Mouse (Mus musculus) ovary, postnatal 14 days (tissue): ENCODE data around the gene Mthfr.

ENCODE experiments used
- DNase-seq: peaks from one replicate; pipeline ENCODE4 v3.0.0; 2022; ENCODE audit warnings: low spot score

Gene Mthfr

GRCm38 (mm10) chr4:148065702-148066400 is 27.0 kb downstream of the Mthfr start:
- DNase-seq: no peak

DNA sequence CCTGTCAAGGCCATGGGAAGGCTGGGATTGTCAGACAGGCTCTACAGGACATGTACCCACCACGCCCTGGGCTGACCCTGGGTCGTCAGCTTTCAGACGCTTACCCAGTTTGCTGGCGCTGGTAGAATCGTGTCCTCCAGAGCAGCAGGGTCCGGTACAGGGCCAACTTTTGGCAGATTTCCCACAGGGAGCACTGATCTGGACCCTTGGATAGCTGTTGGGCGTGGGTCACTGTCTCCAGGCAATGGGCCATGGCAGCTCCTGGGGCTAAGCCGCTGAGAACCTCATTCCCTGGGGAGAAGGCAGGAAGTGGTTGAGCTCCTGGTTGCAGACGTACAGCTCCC is 27.5 kb downstream of the Mthfr start:
- DNase-seq: no peak

GRCm38 (mm10) chr4:148067346-148067745 is 28.5 kb downstream of the Mthfr start:
- no peak for DNase-seq

DNA sequence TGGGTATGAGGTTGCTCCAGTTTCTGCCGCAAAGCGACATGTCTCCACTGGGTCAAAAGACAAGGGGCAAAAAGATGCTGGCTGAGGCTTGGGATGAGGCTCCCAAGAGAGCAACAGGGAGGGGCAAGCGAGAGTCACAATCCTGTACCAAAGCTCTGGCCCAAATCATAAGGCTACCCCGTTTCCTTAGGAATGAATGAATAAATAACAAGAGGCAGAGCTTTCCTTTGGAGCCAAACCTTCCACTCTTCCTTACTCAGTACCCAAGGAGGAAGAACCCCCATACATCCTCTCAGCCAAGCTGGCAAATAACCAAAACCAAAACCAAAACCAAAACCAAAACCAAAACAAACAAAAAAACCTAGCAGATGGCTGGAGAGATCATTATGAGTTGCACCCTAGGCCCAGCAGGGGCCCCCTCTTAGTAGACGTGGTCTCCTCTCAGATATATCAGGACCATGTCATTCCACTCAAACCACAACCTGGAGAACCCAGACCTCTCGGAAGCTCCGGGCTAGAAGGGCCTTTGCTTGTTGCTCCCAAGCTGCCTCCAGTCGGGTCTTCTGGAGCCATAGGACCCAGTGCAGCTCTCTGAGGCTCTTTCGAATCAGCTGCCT is 30.8 kb downstream of the Mthfr start:
- no peak for DNase-seq

DNA sequence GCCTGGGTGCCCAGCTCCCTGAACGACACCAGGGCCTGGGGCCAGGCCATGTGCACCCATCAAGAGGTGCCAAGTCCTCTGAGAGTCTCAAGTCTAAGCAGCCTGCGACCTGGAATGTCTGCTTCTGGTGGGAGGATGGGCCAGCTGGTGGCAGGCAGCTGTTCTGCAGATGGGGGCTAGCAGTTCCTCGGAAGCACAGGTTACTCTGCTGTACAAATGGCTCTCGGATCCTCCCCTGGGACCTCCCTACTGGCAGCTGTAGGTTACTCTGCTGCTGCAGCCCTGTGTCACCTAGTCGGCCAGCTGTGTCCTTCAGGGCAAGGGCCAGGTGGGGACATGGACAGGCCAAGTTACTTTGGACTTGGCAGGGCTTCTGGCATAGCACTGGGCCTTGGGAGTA is 32.6 kb downstream of the Mthfr start:
- DNase-seq: no peak

GRCm38 (mm10) chr4:148074521-148075189 is 35.8 kb downstream of the Mthfr start:
- DNase-seq: no peak

DNA sequence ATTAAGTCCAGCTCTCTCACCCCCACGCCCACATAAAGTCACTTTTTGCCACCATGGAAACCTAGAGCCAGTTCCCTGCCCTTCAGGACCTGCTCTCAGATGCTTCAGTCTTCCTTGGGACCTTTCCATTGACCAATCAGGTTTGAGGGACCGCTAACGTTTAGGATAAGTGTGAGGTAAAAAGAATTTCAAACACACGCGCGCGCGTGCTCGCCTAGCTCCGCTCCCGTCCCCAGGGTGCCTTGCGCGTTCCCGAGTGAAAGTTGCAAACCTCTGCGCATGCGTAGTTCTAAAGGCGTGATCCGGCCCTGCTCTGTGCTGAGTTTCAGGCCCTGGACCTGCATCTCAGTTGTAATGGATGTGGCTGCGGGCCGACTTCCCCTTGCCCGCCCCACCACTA is 36.4 kb downstream of the Mthfr start:
- peak; percentile 52 for DNase-seq

DNA sequence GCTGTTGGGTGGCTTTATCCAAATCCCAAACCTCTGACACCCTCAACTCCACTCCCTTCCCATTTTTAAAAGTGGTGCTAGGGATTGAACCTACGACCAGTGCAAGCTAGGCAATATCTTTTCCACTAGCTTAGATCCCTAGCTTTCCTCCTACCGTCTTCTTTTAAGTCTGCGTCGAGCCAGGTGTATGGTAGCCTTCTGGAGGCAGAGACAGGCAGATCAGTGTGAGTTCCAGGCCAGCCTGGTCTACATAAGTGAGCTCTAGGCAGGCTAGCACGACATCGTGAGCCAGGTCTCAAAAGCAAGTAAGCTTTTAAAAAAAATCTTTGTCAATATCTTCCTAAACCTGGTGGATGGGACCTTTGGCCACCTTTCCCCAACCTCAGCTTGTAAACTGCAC is 37.0 kb downstream of the Mthfr start:
- DNase-seq: no peak

DNA sequence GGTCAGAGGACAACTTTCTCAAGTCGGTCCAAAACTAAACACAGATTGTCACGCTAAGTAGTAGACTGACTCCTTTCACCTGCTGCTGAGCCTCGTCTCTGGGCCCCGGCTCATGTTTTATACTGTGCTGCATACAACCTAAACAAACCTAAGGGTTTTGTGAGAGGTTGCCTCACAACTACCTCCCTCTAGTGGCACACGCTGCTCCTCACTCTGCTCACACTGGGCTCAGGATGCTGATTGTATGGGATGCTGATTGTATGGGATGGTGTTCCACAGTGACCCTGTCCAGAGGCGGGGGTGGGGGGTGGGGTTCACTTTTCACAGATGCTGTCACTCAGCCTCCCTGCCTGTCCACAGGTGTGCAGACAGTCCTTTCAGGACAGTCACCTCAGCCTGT is 40.3 kb downstream of the Mthfr start:
- DNase-seq: no peak

GRCm38 (mm10) chr4:148079944-148080596 is 41.2 kb downstream of the Mthfr start:
- DNase-seq: no peak

DNA sequence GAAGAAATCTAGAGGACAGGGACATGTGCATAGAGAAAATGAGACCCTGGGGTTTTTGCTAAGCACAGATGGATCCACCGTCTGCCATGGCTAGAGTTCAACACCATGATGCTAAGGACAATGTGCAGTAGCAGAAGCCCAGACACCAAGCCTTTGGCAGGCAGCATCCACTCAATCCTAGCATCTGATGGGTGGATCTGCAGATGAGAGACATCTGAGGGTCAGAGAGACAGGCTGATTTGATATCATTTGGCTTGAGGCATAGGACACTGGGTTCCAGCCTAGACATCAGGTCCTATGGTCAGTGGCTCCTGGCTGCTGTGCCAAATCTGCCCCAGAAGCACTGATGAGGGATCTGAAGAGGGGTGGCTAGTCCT is 41.7 kb downstream of the Mthfr start:
- DNase-seq: no peak

GRCm38 (mm10) chr4:148081201-148081600 is 42.3 kb downstream of the Mthfr start:
- DNase-seq: no peak

- DNase-seq: no peak
Measured at GRCm38 (mm10) chr4:148082257-148083044, 43.6 kb downstream of the Mthfr start.

- no peak for DNase-seq
Measured at GRCm38 (mm10) chr4:148083176-148083899, 44.5 kb downstream of the Mthfr start.

- no peak for DNase-seq
Measured at GRCm38 (mm10) chr4:148084261-148084714, 45.4 kb downstream of the Mthfr start.

DNA sequence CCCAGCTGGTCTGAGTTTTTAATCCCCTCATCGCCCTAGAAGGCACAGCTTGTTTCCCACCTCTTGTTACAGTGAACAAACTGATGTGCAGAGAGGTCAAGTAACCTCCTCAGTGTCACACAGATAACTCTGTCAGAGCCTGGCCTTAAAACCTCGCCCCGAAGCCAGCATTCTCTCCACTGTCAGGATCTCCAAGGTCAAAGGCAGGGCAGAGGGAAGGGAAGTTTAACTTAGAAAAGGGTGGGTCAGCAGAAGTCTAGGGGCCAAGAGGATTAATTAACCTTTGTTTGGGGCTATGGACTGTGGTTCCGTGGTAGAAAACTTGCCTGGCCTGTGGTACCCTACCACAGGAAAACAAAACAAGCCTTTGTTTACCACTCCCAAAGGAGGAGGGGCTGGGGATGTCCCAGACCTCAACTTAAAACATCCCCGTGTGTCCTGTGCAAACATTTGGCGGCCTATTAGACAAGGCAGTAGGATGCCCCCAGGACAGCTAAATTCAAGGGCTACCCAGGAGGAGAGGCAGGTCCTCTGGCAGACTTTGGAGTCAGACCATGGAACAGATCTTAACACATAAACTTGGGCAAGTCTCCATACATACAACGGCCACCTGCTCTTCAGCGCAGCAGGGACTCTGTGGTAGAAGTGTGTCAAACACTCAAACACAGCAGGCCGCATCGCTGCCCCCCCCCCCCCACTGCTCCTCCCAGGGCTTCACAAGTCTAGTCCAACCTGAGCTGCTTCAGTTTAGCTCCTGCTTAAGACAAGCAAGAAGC is 46.4 kb downstream of the Mthfr start:
- no peak for DNase-seq

- no peak for DNase-seq
Measured at GRCm38 (mm10) chr4:148085907-148086305, 47.0 kb downstream of the Mthfr start.

- DNase-seq: no peak
Measured at GRCm38 (mm10) chr4:148087091-148087906, 48.4 kb downstream of the Mthfr start.

DNA sequence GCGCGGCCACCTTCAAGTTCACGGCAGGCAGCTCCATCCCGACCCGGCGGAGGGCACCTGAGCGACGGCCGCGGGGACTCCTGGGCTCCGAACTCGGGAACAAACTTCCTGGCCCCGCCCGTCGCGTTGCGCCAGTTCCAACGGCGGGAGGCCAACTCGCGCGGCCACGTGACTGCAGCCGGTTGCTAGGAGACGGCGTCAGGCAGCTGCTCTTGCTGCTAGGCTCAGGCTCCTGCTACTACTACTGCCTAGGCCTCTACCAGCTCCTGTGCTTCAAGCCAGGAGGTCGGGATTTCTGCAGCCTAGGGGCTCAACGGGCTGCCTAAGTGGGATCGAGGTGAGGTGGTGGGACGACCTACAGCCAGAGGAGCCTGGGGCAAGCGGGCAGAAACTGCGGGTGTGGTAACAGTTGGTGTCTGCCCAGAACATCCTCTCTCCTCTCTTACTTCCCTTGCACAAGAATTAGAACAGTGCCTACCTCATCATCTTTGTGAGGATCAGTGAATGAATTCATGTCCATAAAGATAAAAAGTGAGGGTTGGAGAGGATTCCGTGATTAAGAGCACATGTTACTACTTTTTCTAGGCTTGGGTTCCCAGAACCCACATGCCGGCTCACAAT is 49.1 kb downstream of the Mthfr start, which contains the start of gene Agtrap:
Gene Agtrap (minus strand): TSS at position 125 of the 621 bp plus-strand sequence.
- DNase-seq: peak; percentile 93
